Mouse (Mus musculus) adrenal gland, adult 8-10 months (tissue): ENCODE measurements around the gene Gm21983. TPM values are rescaled to one million over a fixed set of nuclear protein-coding genes. Genes with fewer than 3 reads are reported as not detected.
A peak's percentile ranks its signal among the peaks of the same experiment; 100 is the strongest.

Experiments
- DNase-seq: peaks from one replicate; pipeline ENCODE4 v3.0.0; 2022
- total RNA-seq, 4 experiments: library from RNA; stranded (reverse); gene quantifications; 2 replicates each; pipeline ENCODE4 v1.2.4; 2022

Gm21983 gene
- total RNA-seq, 4 experiments from 2014 or later = not detected

DNA sequence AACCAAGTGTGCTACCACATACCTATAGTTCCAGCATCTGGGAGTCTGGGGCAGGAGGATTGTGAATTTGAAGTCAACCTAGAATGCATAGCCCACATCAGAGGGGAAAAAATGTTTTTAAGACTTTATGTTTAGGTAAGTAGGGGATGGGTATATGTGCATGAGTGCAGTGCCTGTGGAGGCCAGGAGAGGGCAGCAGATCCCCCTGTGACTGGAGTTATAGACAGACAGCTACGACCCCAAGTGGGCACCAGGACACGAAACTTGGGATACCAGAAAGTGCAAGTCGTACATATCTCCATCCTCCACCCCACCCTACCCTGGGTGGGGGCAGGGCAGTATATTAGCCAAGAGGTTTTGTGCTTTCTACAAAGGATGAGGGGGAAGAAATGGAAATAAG lies 4.1 kb upstream of the Gm21983 start:
- no peak for DNase-seq

- no peak for DNase-seq
These were observed 1.6 kb upstream of the Gm21983 start for GRCm38 (mm10) chr7:27182498-27182897.

DNA sequence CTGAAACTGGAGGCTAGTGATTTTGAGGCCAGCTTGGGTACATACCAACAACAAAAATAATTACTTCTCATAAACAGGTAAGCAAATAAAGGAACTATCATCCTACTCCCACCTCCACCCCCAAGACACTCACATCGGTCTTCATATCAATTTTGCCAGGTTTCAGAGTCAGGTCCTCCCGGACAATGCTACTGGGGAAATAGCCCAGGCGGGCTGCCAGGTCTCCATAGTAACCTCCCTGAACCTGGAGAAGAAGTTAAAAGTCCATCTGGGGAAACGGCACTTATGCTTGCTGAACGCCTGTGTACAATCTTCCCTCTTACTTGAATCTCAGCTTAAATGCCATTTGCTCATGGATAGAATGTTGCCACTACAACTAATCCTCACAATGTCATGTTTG lies 850 bp downstream of the Gm21983 start:
- DNase-seq = peak; percentile 45

DNA sequence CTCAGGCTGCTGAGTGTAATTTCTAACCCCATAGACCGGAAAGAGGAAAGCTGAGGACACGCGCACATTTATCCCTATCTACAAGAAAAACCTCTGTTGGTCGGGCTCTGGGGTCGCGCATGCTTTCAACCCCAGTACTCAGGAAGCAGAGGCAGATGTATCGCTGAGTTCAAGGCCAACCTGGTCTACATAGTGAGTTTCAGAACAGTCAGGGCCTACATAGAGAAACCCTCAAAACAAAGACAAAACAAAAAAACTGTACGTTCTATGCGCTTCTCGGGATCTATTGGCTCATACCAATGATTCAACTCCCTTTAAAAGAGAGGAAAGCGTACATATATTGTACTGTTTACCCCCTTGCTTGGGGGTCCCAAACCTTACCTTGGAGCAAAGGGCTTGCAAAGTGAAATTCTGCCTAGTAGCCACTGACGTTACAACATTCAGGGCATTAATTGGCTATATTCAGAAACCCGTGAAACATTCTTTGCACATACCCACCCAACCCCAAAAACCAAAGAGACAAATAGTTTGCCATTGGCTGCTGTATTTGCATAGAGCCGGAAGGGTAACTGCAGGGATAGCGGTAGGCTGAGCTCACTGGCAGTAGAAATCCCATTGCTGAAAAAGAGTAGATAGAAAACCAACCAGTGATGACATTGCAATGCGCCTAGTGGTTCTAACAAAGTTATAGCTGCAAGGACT lies 1.5 kb downstream of the Gm21983 start:
- DNase-seq = no peak

DNA sequence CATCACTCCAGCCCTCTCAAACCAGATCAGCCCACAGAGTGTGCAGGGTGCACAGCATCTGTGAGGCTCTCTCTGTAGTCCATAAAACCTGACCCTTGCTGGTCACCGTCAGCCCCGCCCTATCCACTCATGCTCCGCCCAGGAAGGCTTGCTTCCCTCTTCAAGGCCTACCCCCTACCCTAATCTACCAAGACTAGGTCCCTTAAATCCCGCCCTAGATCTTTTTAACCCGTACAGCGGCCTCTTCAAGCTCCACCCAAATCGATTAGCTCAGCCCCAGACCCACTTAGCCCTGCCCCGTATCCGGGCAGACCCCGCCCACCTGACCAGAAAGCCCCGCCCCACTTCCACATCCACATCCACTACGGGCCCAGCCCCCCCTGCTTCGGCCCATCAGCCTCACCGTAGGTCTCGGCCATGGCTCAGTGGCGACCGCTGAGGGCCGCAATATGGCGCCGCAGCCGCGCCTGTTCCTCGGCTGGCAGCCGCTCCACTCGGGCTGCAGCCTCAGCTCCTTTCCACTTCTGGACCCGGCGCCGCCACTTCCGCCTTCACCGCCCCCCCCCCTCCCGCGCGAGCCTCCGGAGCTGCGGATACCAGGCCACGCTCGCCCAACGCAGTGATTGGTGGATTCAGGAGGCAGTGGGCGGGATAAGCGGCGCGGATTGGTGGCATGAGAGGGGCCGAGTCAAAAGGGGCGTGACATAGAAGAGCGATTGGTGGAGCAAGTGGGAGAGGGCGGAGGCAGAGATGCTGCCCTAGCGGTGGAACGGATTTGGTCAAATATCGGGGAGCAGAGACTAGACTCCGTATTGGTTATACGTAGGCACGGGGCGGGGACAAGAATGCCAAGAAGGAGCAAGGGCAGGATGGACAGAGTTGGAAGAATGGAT lies 2.3 kb downstream of the Gm21983 start, which contains the start of gene Rab4b:
Gene Rab4b (minus strand): TSS at position 573 of the 893 bp plus-strand sequence.
- DNase-seq = peak; percentile 100

DNA sequence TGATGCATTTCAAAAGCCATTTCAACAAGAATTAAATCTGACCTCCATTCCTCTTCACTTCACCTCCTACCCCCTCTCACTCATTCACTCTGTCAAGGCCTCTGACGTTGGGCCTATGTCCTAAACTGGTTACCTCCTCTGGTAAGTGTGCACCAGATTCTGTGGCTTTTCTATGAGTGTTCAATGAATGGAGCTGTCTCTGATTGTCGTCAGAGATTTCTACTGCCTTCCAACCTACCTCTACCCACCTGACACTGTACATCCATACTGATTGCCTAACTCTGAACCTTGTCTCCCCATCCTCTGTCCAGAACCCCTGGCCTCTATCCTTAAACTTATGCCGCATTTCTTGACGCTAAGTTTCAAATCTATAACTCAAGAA lies 3.0 kb downstream of the Gm21983 start:
- no peak for DNase-seq

DNA sequence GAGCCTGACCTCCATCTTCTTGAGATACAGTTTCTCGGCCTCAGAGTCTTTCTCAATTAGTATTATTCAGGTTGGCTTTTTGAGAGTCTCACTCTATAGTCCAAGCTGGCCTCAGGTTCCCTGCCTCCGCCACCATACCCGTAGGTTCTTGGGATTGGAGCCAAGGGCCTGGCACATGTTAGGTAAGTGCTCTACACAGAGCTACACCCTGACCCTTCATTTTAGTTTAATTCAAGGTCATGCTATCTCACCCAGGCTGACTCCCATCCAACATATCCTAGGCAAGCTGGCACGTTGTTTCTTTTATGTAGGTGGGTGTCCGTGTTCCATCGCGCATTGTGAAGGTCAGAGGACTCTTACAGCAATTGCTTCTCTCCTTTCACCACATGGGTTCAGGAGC lies 6.0 kb downstream of the Gm21983 start:
- no peak for DNase-seq

DNA sequence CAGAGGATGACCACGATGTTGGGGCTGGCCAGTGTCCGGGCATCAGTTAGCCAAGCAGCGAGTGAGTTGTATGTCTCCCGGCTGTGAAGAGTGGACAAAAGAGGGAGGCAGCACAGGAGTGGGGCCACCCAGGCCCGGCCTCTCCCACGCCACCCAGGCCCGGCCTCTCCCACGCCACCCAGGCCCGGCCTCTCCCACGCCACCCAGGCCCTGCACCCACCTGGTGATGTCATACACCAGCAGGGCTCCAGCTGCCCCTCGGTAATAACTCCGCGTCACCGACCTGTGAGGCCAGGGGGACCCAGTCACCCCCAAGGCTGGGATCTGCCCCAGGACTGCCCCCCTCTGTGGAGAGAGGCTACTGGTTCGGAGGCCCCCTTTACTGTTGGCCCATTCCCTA lies 6.4 kb downstream of the Gm21983 start:
- DNase-seq = no peak

DNA sequence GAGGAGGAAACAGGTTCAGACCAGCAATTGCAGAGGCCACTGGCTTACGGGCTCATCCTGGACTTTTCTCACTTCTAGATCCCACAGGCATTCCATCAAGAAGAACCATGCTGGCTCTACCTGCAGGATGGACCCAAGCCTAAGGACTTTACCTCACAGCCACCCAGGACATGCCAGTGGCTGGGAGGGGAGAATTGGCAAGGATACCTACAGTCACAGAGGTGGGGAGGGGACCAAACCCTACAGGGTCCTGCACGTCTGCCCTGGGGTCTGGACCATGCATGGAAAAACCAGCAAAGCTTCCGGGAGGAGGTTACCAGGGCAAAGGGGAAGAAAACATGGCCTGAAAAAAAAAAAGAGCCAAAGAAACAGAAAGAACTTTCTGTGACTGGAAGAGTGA lies 9.9 kb downstream of the Gm21983 start:
- DNase-seq = no peak

DNA sequence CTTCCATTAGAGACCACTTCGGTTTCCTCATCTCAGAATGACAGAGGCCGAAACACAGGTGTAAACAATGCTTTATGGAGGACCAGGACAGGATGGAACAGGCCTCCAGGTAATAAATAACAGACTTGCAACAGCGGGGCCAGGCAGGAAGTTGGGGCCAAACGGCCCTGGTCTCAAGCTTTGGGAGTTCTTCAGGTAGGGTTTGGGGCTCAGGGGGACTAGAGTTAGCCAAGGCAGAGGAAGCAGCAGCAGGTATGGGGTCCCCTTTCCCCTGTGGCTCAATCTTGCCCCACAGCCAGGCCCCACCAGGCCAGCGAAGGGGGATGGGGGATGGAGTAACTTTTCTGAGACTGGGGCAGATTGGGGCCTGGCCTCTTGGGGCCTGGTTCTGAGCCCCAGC lies 12.5 kb downstream of the Gm21983 start:
- DNase-seq = no peak

DNA sequence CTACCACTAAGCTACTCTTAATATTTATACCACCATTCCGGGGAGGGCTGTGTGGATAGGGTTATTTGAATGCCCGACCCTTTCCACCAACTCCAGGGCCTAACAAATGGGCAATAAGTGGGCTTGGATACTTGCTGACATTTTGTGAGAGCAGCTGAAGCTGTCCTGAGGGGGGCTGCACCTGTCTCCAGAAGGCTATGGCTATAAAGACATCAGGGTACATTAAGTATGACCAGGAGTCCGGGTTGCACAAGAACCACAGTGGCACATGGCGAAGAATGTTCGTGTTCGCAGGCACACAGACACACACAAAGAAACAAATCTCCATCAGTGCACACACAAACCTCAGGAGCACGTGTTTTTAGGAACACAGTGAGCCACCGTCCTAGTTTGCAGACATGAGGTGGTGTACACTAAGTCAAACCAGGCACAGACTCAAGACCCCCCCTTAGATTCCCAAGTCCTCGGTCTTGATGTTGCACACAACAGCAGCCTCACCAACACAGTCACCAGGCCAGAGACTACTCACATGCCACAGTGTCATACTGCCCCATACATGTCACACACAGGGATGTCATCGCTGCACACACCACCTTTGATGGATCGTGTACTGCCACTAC lies 13.3 kb downstream of the Gm21983 start:
- no peak for DNase-seq

DNA sequence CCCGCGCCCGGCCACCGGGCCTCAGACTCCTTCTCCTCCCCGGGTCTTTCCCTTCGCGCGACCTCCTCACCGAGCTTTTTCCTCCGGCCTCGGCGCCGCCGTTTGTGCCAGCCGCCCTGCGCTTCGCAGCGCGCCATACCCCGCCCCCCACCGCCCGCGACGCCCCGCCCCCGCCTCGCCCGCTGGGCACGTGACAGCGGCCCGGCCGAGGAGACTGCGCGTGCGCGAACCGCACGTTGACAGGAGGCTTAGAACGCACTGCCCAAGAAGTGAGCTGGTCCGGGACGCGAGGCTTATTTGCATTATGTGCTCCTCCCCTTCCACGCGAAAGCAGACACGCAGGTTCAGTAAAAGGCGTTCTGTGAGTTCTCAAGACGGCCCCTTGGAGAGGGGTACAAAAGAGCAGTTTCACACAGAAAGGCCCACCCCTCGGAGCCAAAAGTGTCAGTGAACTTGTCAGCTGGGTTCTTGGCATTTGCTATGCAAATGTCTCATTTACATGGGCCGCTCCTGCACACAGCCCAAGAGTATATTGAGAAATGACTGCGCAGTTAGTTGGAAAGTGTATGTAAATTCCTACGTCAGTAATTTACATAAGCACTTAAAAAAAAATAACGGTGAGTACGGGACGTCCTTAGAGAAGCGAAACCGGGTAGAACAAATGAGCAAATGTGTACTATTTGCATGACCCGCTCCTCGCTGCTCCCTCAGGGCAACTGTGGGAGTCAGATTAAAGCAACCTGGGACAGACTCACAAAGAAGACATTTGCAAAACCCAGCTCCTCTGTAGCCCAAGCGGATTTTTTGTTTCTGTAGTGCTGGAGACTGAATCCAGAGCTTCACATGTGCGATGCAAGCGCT lies 14.0 kb downstream of the Gm21983 start, which contains the start of gene Egln2:
Gene Egln2 (minus strand): TSS at position 189 of the 861 bp plus-strand sequence.
- DNase-seq = peak; percentile 93

GRCm38 (mm10) chr7:27166229-27166613 lies 14.7 kb downstream of the Gm21983 start:
- peak; percentile 89 for DNase-seq

DNA sequence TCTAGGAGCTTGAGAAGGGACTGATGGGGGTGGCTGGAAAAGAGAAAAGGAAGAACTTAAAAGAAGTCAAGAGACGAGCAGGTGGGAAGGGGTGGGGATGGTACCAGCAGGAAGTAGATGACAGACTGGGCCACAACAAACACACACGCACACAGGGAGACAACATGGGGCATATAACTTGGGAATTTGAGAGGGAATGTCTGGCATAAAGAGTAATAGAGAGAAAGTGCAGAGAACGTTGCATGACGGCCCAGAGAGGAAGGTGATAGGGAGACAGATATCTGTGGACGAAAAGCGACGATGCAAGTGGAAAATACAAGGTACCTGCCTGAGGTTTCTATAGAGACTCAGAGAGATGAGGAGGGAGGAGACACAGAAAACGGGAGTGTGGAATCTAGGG lies 15.2 kb downstream of the Gm21983 start:
- no peak for DNase-seq

- DNase-seq = peak; percentile 87
These were observed 15.8 kb downstream of the Gm21983 start for GRCm38 (mm10) chr7:27165007-27165655.

DNA sequence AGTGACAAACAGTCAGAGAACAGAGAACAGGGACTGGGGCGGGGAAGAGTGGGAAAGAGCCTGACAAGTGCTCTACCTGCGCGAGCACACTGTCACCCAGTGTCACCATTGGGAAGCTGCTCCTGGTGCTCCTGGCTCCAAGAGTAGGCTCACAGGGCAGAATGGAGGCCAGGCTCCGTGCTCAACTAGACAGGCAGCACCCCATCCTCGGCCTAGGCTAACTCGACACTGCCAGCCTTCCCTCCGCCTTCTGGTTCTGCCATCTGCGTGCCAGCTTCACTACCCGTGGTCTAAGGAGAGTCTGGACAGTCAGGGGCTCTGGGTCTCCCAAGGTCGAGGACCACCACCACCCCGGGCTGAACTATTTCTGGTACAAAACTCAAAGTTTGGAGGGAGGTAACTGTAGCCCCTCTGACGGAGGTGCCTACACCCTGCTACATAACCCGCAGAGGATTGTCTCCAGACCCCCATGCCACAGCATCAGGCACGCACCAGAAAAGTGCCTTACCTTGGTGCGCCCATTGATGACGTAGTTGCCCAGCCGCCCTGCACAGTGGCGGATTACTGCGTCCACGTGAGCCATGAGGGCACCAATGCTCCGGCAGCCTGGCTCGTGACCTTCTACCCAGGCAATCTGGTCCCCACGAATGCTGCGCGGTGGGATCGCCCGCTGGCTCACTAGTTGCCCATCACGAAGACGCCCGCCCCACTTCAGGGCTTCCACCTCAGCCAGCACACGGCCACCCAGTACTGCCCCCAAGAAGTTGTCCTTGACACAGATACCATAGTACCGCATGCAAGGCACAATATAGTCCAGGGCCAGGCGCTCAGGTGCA lies 16.6 kb downstream of the Gm21983 start:
- DNase-seq = peak; percentile 75

DNA sequence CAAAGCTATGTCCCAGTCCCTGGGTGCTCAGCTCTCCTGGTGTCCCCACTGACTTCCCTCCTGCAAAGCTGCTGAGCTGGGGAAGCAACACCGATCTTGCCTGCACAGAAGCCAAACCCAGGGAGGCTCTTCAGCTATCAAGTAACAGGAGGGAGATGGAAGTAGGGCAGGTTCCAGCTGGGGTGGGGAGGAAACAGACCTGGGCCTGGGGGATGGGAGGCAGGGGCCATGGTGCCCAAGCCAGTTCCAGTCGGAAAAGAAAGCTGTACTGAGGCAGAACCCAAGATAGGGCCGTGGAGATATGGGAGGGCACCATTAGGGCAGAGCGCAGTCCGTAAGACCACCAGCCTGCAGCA lies 17.5 kb downstream of the Gm21983 start:
- no peak for DNase-seq

DNA sequence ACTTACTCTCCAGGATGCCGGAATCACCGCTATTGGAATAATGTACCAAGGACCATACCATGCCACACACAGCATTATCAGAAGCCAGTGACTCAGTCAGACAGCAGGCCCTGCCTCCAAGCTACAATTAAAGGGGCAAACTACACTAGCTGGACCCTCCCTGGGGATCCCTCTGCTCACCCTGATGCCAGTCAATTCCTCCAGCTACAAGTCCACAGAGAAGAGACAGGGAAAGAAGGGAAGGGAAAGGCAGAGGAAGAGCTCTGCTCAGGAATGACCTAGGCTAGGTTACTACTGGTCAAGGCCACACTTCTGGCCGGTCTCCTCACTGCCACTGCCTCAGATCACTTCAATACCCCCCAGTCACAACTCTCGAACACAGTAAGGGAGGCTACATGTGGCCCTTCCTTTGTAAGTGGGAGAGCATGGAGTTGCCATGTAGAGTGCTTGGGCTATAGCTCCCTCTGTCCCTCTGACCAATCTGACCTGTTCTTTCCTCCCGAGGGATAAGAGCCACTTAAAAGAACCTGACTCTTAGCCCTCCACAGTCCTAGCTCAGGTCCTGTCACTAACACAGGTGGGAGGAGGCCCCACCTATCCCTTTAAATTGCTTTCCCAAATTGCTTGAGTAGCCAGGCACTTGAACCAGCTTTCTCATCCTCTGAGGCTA lies 18.0 kb downstream of the Gm21983 start:
- DNase-seq = no peak

- DNase-seq = peak; percentile 61
These were observed 19.1 kb downstream of the Gm21983 start for GRCm38 (mm10) chr7:27161744-27162143.

GRCm38 (mm10) chr7:27160921-27161320 lies 20.0 kb downstream of the Gm21983 start:
- no peak for DNase-seq
